Mouse (Mus musculus): ENCODE measurements at regions not wholly inside any gene's neighbourhood (a gene's known extent, or its start where the extent isn't known, plus 50 kb on each side); places are given as distances from the start of the nearest gene placed in this dataset.

DNA sequence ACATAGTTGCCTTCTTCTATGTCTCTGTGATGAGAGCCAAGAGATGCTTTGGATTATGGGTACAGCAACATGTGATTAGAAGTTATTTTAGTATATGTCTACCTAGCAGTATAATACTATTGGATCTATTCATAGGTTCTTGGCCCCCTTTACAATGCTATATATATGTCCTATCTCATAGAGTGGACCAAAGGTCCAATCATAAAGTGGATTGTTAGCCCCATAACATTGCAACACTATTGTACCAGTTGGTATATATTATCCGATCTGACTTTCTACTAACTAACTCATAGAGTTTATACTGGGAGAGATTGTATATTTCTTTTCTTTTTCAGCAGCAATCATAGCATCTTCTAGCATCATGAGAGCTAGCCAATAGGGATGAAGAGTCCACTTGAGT, 491.7 kb upstream of the Zeb2 start:
- TF ChIP-seq EP300 (IDR thresholded peaks at IDR 0.05; ENCODE audit: low read depth in 1 of 2, low read length in 2 of 2), result no peak
- no peak for TF ChIP-seq CTCF (IDR thresholded peaks at IDR 0.05 in 2 of 3, conservative IDR thresholded peaks at IDR 0.05 in 1 of 3; ENCODE audit: control insufficient read depth in 1 of 3, insufficient read depth in 1 of 3, low read depth in 2 of 3, low read length in 3 of 3, poor library complexity in 1 of 3, severe bottlenecking in 1 of 3)
- no peak for TF ChIP-seq GATA1 (IDR thresholded peaks at IDR 0.05; ENCODE audit: low read depth, low read length)
- no peak for TF ChIP-seq BHLHE40 (IDR thresholded peaks at IDR 0.05; ENCODE audit: borderline replicate concordance, low read depth, low read length)
- TF ChIP-seq HCFC1 (IDR thresholded peaks at IDR 0.05; ENCODE audit: low read depth, low read length), result no peak
- no peak for TF ChIP-seq E2F4 (IDR thresholded peaks at IDR 0.05; ENCODE audit: borderline replicate concordance, low read depth, low read length)
- TF ChIP-seq RAD21 (IDR thresholded peaks at IDR 0.05; ENCODE audit: low read depth, low read length), result no peak
- TF ChIP-seq SMC3 (IDR thresholded peaks at IDR 0.05; ENCODE audit: low read depth, low read length), result no peak
- no peak for TF ChIP-seq USF1 (IDR thresholded peaks at IDR 0.05; ENCODE audit: low read depth, low read length)
- TF ChIP-seq UBTF (IDR thresholded peaks at IDR 0.05; ENCODE audit: borderline replicate concordance, insufficient read depth, low read depth, low read length), result no peak
- TF ChIP-seq POLR2A (IDR thresholded peaks at IDR 0.05; ENCODE audit: control insufficient read depth in 1 of 2, insufficient read depth in 1 of 2, low read depth in 1 of 2, low read length in 2 of 2, poor library complexity in 1 of 2), result no peak
- TF ChIP-seq NELFE (IDR thresholded peaks at IDR 0.05; ENCODE audit: low read depth, low read length), result no peak
- TF ChIP-seq TCF12 (IDR thresholded peaks at IDR 0.05; ENCODE audit: low read depth, low read length), result no peak
